Mouse (Mus musculus): ENCODE results near the gene Stard10. TPM values are rescaled to one million over a fixed set of nuclear protein-coding genes. Genes with fewer than 3 reads are reported as not detected.

The Stard10 gene
- total RNA-seq, 1 experiment = 15.2 TPM

DNA sequence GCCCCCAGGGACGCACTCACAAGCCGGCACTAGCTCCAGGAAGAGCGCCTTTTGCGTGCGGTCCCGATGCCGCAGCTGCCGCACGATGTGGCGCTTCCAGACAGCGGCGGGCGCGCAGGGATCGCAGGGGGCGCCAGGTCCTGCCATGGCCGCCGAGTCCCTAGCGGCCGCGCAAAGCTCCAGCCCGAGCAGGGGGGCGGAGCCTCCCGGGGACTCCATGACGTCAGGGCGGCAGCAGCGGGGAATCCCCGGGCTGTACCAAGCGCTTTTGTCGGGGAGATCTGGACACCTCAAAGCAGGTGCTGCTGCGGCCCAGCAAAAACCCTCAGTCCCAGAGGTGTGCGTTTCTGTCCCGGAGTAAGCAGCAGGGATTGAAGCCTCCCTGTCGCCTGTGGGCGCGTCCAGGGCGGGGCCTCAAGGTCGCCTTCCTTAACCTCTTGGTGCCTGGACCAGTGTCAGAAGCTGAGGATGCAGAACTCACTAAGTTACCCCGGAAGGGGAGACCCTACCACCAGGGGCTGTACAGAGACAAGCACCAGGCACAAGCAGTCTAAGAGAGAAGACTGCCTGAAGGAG lies 14.9 kb upstream of the Stard10 start, which contains the start of gene Atg16l2:
Atg16l2 (minus strand) TSS at position 371 of the 576 bp plus-strand sequence.
- H3K4me1 ChIP-seq (ENCODE audit: control insufficient read depth in 2 of 2, insufficient read depth in 2 of 2, low read length in 2 of 2, poor library complexity in 1 of 2) = 0 out of 4 replicates have a peak, but pooled peaks cover 0 to 3% of the 10 kb centered on the region in 2 experiments
- H3K36me3 ChIP-seq (ENCODE audit: control insufficient read depth, insufficient read depth, low read length, poor library complexity, severe bottlenecking) = no peaks in the 10 kb centered on the region
- no peak for TF ChIP-seq CHD2 (IDR thresholded peaks at IDR 0.05; ENCODE audit: low read depth, low read length)
- TF ChIP-seq ZC3H11A (IDR thresholded peaks at IDR 0.05; ENCODE audit: borderline replicate concordance, low read depth, low read length) = no peak
- no peak; the same call in 1 of the 2 replicates for TF ChIP-seq HCFC1 (IDR thresholded peaks at IDR 0.05; ENCODE audit: borderline replicate concordance, insufficient read depth, low read length)
- no peak for TF ChIP-seq MAFK (IDR thresholded peaks at IDR 0.05; ENCODE audit: insufficient read depth, low read depth, low read length)
- TF ChIP-seq ZNF384 (IDR thresholded peaks at IDR 0.05; ENCODE audit: low read depth, low read length) = no peak
- peak within 1 kb of the TSS; percentile 80 for H3K9ac ChIP-seq (ENCODE audit: insufficient read depth, low read depth, low read length, poor library complexity, severe bottlenecking)
- H3K27ac ChIP-seq (ENCODE audit: insufficient read depth, low read depth, low read length, poor library complexity, severe bottlenecking) = no peak within 1 kb of the TSS
- peak within 1 kb of the TSS; percentile 66 to 80 for H3K4me3 ChIP-seq (ENCODE audit: insufficient read depth in 1 of 2, low read depth in 1 of 2, low read length in 2 of 2, poor library complexity in 1 of 2, severe bottlenecking in 1 of 2)
- DNase-seq (ENCODE audit: low read depth, low spot score) = peak; percentile 81
- no peaks in the 10 kb centered on the region for H3K9me3 ChIP-seq (ENCODE audit: control insufficient read depth, insufficient read depth, low read depth, low read length)
- in situ Hi-C loops (cut with MboI; ENCODE audit: low sequenced_read_pairs in 2 of 2, unreplicated experiment in 2 of 2) = no loop called here

DNA sequence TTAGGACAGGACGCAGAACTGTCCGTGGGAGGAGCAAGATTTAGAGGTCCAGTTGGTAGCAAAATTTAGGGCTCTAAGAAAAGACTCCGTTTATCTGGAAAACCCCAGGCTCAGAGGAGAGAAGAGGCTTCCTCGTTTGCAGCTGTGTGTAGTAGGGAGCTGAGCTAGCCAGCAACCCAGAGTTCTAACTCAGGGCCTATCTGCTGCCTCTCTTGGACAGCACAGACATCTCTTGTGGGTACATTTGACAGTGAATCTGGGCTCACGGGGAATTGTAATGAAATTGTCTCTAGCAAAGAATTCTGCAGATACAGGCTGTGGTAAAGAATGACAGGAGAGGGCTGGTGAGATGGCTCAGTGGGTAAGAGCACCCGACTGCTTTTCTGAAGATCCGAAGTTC lies 14.2 kb upstream of the Stard10 start:
- Histone ChIP-seq H3K27ac (ENCODE audit: insufficient read depth, low read depth, low read length, poor library complexity, severe bottlenecking) (no peak overlapping the region), H3K4me1 (ENCODE audit: control insufficient read depth in 2 of 2, insufficient read depth in 2 of 2, low read length in 2 of 2, poor library complexity in 1 of 2) (0 out of 4 replicates have a peak, but pooled peaks cover 0 to 3% of the 10 kb centered on the region in 2 experiments), H3K36me3 (ENCODE audit: control insufficient read depth, insufficient read depth, low read length, poor library complexity, severe bottlenecking) (no peaks in the 10 kb centered on the region), H3K4me3 (ENCODE audit: insufficient read depth in 1 of 2, low read depth in 1 of 2, low read length in 2 of 2, poor library complexity in 1 of 2, severe bottlenecking in 1 of 2) (peak overlapping the region in 1 of 2 experiments; percentile 80; a peak in 1 of 4 replicates), H3K9me3 (ENCODE audit: control insufficient read depth, insufficient read depth, low read depth, low read length) (no peaks in the 10 kb centered on the region), H3K9ac (ENCODE audit: insufficient read depth, low read depth, low read length, poor library complexity, severe bottlenecking) (peak overlapping the region; percentile 4; the same call in 1 of the 2 replicates)
- in situ Hi-C loops (cut with MboI; ENCODE audit: low sequenced_read_pairs in 2 of 2, unreplicated experiment in 2 of 2) = no loop called here
- DNase-seq (ENCODE audit: low read depth, low spot score) = no peak
- TF ChIP-seq HCFC1 (IDR thresholded peaks at IDR 0.05; ENCODE audit: borderline replicate concordance, insufficient read depth, low read length) (no peak), ZNF384 (IDR thresholded peaks at IDR 0.05; ENCODE audit: low read depth, low read length) (no peak), MAFK (IDR thresholded peaks at IDR 0.05; ENCODE audit: insufficient read depth, low read depth, low read length) (no peak), CHD2 (IDR thresholded peaks at IDR 0.05; ENCODE audit: low read depth, low read length) (no peak), ZC3H11A (IDR thresholded peaks at IDR 0.05; ENCODE audit: borderline replicate concordance, low read depth, low read length) (no peak)

DNA sequence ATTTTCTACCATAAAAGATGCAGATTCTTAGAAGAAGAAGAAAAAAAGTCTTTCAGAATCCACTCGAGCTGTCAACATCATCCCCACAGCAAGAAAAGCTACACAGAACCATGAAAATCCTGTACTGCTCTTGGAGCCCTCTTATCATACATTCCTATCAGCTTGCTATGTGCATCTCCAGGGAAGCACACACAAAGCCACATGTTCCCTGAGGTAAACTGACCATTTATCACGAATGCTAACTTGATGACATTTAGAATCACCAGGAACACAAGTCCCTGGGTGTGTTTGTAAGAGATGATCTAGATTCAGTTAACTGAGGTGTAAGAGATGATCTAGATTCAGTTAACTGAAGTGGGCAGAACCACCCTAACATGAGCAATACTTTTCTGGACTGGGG lies 10.0 kb upstream of the Stard10 start:
- Histone ChIP-seq H3K4me1 (ENCODE audit: control insufficient read depth in 2 of 2, insufficient read depth in 2 of 2, low read length in 2 of 2, poor library complexity in 1 of 2) (peaks cover 0 to 7% of the 10 kb centered on the region in 2 experiments; a peak in 1 of 4 replicates), H3K27ac (ENCODE audit: insufficient read depth, low read depth, low read length, poor library complexity, severe bottlenecking) (no peak overlapping the region), H3K9ac (ENCODE audit: insufficient read depth, low read depth, low read length, poor library complexity, severe bottlenecking) (no peak overlapping the region), H3K36me3 (ENCODE audit: control insufficient read depth, insufficient read depth, low read length, poor library complexity, severe bottlenecking) (no peaks in the 10 kb centered on the region), H3K9me3 (ENCODE audit: control insufficient read depth, insufficient read depth, low read depth, low read length) (no peaks in the 10 kb centered on the region), H3K4me3 (ENCODE audit: insufficient read depth in 1 of 2, low read depth in 1 of 2, low read length in 2 of 2, poor library complexity in 1 of 2, severe bottlenecking in 1 of 2) (no peak overlapping the region)
- TF ChIP-seq ZNF384 (IDR thresholded peaks at IDR 0.05; ENCODE audit: low read depth, low read length) (no peak), ZC3H11A (IDR thresholded peaks at IDR 0.05; ENCODE audit: borderline replicate concordance, low read depth, low read length) (no peak), HCFC1 (IDR thresholded peaks at IDR 0.05; ENCODE audit: borderline replicate concordance, insufficient read depth, low read length) (no peak), CHD2 (IDR thresholded peaks at IDR 0.05; ENCODE audit: low read depth, low read length) (no peak), MAFK (IDR thresholded peaks at IDR 0.05; ENCODE audit: insufficient read depth, low read depth, low read length) (no peak)
- in situ Hi-C loops (cut with MboI; ENCODE audit: low sequenced_read_pairs in 2 of 2, unreplicated experiment in 2 of 2) = no loop called here
- DNase-seq (ENCODE audit: low read depth, low spot score) = no peak

DNA sequence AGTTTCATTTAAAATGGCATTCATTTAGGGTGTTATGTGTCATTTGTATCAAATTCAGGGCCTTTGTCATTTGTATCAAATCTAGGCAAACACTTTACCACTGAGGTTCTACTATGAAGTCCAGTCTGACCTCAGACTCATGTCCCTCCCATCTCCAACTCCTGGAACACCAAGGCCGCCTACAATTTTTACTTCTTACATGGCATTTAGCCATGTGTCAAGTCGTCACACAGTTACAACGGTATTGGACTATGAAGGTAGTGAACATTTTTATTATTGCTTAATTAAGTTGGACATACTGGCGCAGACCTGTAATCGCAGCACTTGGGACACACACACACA lies 6.9 kb upstream of the Stard10 start:
- Histone ChIP-seq H3K4me1 (ENCODE audit: control insufficient read depth in 2 of 2, insufficient read depth in 2 of 2, low read length in 2 of 2, poor library complexity in 1 of 2) (peaks cover 0 to 3% of the 10 kb centered on the region in 2 experiments; a peak in 1 of 4 replicates), H3K4me3 (ENCODE audit: insufficient read depth in 1 of 2, low read depth in 1 of 2, low read length in 2 of 2, poor library complexity in 1 of 2, severe bottlenecking in 1 of 2) (peak overlapping the region; percentile 68 to 91), H3K9ac (ENCODE audit: insufficient read depth, low read depth, low read length, poor library complexity, severe bottlenecking) (peak overlapping the region; percentile 72; the same call in 1 of the 2 replicates), H3K27ac (ENCODE audit: insufficient read depth, low read depth, low read length, poor library complexity, severe bottlenecking) (0 out of 2 replicates have a peak overlapping the region, but pooled peaks have one; percentile 52), H3K36me3 (ENCODE audit: control insufficient read depth, insufficient read depth, low read length, poor library complexity, severe bottlenecking) (no peaks in the 10 kb centered on the region), H3K9me3 (ENCODE audit: control insufficient read depth, insufficient read depth, low read depth, low read length) (no peaks in the 10 kb centered on the region)
- DNase-seq (ENCODE audit: low read depth, low spot score) = no peak
- in situ Hi-C loops (cut with MboI; ENCODE audit: low sequenced_read_pairs in 2 of 2, unreplicated experiment in 2 of 2) = no loop called here
- TF ChIP-seq MAFK (IDR thresholded peaks at IDR 0.05; ENCODE audit: insufficient read depth, low read depth, low read length) = no peak
- TF ChIP-seq ZC3H11A (IDR thresholded peaks at IDR 0.05; ENCODE audit: borderline replicate concordance, low read depth, low read length) = no peak
- no peak for TF ChIP-seq ZNF384 (IDR thresholded peaks at IDR 0.05; ENCODE audit: low read depth, low read length)
- no peak for TF ChIP-seq HCFC1 (IDR thresholded peaks at IDR 0.05; ENCODE audit: borderline replicate concordance, insufficient read depth, low read length)
- no peak for TF ChIP-seq CHD2 (IDR thresholded peaks at IDR 0.05; ENCODE audit: low read depth, low read length)
